ENCODE assay signal across 14 mouse cellular contexts in genomic region chr10:97402524-97402923, GRCm38 (mm10).
"Had no signal": no experiment of that assay in that cellular context is flagged by ENCODE, and none has a peak within 500 bp of the region (broad histone marks: within the 10 kb centered on the region; RNA-seq: fewer than 3 reads in every experiment).

No protein-coding gene starts in this region.

- H3K4me3 ChIP-seq: limb, embryonic 13.5 days; midbrain, embryonic 10.5 days; midbrain, embryonic 15.5 days; neural tube, embryonic 12.5 days had no signal

- ATAC-seq: midbrain, embryonic 15.5 days had no signal

- H3K36me3 ChIP-seq: limb, embryonic 13.5 days; midbrain, embryonic 10.5 days; midbrain, embryonic 15.5 days; neural tube, embryonic 12.5 days had no signal

- H3K9me3 ChIP-seq: limb, embryonic 13.5 days; midbrain, embryonic 10.5 days; midbrain, embryonic 15.5 days; neural tube, embryonic 12.5 days had no signal

- DNase-seq: kidney, adult 2 months; kidney, postnatal 25 days; layer of hippocampus, adult 9-11 months; layer of hippocampus, postnatal 36 days; left cerebral cortex, postnatal 4 days; lung, adult 18-20 months; retina, postnatal 1 day; right cerebral cortex, postnatal 25 days; thymus, postnatal 4 days had no signal

- H3K4me2 ChIP-seq: limb, embryonic 13.5 days; midbrain, embryonic 15.5 days; neural tube, embryonic 12.5 days had no signal

- H3K4me1 ChIP-seq: limb, embryonic 13.5 days; midbrain, embryonic 10.5 days; midbrain, embryonic 15.5 days; neural tube, embryonic 12.5 days had no signal

- H3K27ac ChIP-seq: limb, embryonic 13.5 days; liver, embryonic 14.5 days; midbrain, embryonic 10.5 days; midbrain, embryonic 15.5 days; neural tube, embryonic 12.5 days had no signal

- H3K27me3 ChIP-seq: limb, embryonic 13.5 days; midbrain, embryonic 15.5 days; neural tube, embryonic 12.5 days had no signal

- H3K9ac ChIP-seq: limb, embryonic 13.5 days; liver, embryonic 14.5 days; midbrain, embryonic 15.5 days; neural tube, embryonic 12.5 days had no signal
